Mouse (Mus musculus) limb, embryonic 11.5 days (tissue): ENCODE results near the gene Dtnb. TPM values are rescaled to one million over a fixed set of nuclear protein-coding genes. Genes with fewer than 3 reads are reported as not detected.
A peak's percentile ranks its signal among the peaks of the same experiment; 100 is the strongest.

Source experiments
- ATAC-seq: fragments of 200-750 bp; cut with Nextera tagmentation; 2 replicates; pipeline ENCODE4 v1.8.0; 2017; ENCODE audit warnings: low read depth; ENCODE audit not compliant: insufficient number of reproducible peaks, low FRiP score, low TSS enrichment
- DNase-seq: peaks from one replicate; pipeline ENCODE4 v3.0.0-alpha.2; 2015; ENCODE audit warnings: low spot score
- H3K27ac ChIP-seq: fragments of 300-500 bp; sonication (generic); replicated peaks from 2 replicates; pipeline ENCODE4 v1.5.1; 2014; ENCODE audit warnings: low read depth, mild to moderate bottlenecking, low read length
- H3K27me3 ChIP-seq: fragments of 300-500 bp; sonication (generic); 2 replicates; pipeline ENCODE4 v1.6.1; 2014; ENCODE audit warnings: mild to moderate bottlenecking, low read length, mixed read lengths; ENCODE audit not compliant: control insufficient read depth, insufficient read depth
- H3K36me3 ChIP-seq: fragments of 300-500 bp; sonication (generic); 2 replicates; pipeline ENCODE4 v1.6.1; 2014; ENCODE audit warnings: mild to moderate bottlenecking, low read length, moderate library complexity, mixed read lengths; ENCODE audit not compliant: control insufficient read depth, insufficient read depth
- H3K4me1 ChIP-seq: fragments of 300-500 bp; sonication (generic); 2 replicates; pipeline ENCODE4 v1.6.1; 2014; ENCODE audit warnings: low read length, mixed read lengths; ENCODE audit not compliant: control insufficient read depth, insufficient read depth
- H3K4me2 ChIP-seq: fragments of 300-500 bp; sonication (generic); 2 replicates; pipeline ENCODE4 v1.6.1; 2014; ENCODE audit warnings: low read depth, mild to moderate bottlenecking, moderate library complexity; ENCODE audit not compliant: severe bottlenecking
- H3K4me3 ChIP-seq: fragments of 300-500 bp; sonication (generic); 2 replicates; pipeline ENCODE4 v1.5.1; 2014; ENCODE audit warnings: low read depth, low read length
- H3K9ac ChIP-seq: fragments of 300-500 bp; sonication (generic); 2 replicates; pipeline ENCODE4 v1.6.1; 2014; ENCODE audit warnings: mild to moderate bottlenecking, low read length
- H3K9me3 ChIP-seq: fragments of 300-500 bp; sonication (generic); 2 replicates; pipeline ENCODE4 v1.6.1; 2016; ENCODE audit warnings: low read length; ENCODE audit not compliant: control insufficient read depth
- WGBS: fragments of 180-500 bp; shearing (Covaris S2); extraction: QIAGEN DNeasy Blood & Tissue Kit; methylation state at CpG from one replicate; pipeline ENCODE4 v1.1.7; 2014; 5-methylcytosine and 5-hydroxymethylcytosine counted together
- polyA plus RNA-seq: library from polyadenylated mRNA; unstranded; fragments of >200 nt; fragmentation: Nextera tagmentation; extraction: Ambion mirVana; gene quantifications from 2 replicates; pipeline ENCODE4 v1.2.1, GENCODE M21; 2014

The Dtnb gene
- polyA plus RNA-seq, 1 experiment from 2014 or later, result 41.1 TPM

GRCm38 (mm10) chr12:3659554-3660311 lies 87.6 kb downstream of the Dtnb start:
- Histone ChIP-seq H3K27ac (no peak overlapping the region), H3K9ac (no peak overlapping the region), H3K4me1 (no peaks in the 10 kb centered on the region), H3K27me3 (no peaks in the 10 kb centered on the region), H3K4me3 (no peak overlapping the region), H3K9me3 (no peaks in the 10 kb centered on the region), H3K36me3 (no peaks in the 10 kb centered on the region), H3K4me2 (no peak overlapping the region)
- DNase-seq, result no peak
- 91% methylated on average over 4 of the region's 4 CpGs for WGBS
- ATAC-seq, result no peak

- H3K4me2 ChIP-seq, result no peak overlapping the region
- no peaks in the 10 kb centered on the region for H3K4me1 ChIP-seq
- no peak overlapping the region for H3K9ac ChIP-seq
- no peaks in the 10 kb centered on the region for H3K9me3 ChIP-seq
- WGBS, result 85% methylated on average over 1 of the region's 1 CpGs
- no peak overlapping the region for H3K27ac ChIP-seq
- no peaks in the 10 kb centered on the region for H3K36me3 ChIP-seq
- ATAC-seq, result no peak
- no peaks in the 10 kb centered on the region for H3K27me3 ChIP-seq
- no peak overlapping the region for H3K4me3 ChIP-seq
- no peak for DNase-seq
Measured at GRCm38 (mm10) chr12:3660985-3661635, 88.9 kb downstream of the Dtnb start.

- Histone ChIP-seq H3K4me3 (no peak overlapping the region), H3K27ac (no peak overlapping the region), H3K27me3 (no peaks in the 10 kb centered on the region), H3K9me3 (no peaks in the 10 kb centered on the region), H3K36me3 (no peaks in the 10 kb centered on the region), H3K4me2 (no peak overlapping the region), H3K9ac (no peak overlapping the region), H3K4me1 (no peaks in the 10 kb centered on the region)
- no peak for ATAC-seq
- DNase-seq, result no peak
Measured at GRCm38 (mm10) chr12:3662660-3663059, 90.5 kb downstream of the Dtnb start.

GRCm38 (mm10) chr12:3663386-3663785 lies 91.2 kb downstream of the Dtnb start:
- no peak overlapping the region for H3K4me2 ChIP-seq
- H3K4me3 ChIP-seq, result no peak overlapping the region
- no peak overlapping the region for H3K27ac ChIP-seq
- no peak for ATAC-seq
- H3K36me3 ChIP-seq, result no peaks in the 10 kb centered on the region
- 94% methylated on average over 7 of the region's 7 CpGs for WGBS
- no peaks in the 10 kb centered on the region for H3K4me1 ChIP-seq
- no peak for DNase-seq
- no peaks in the 10 kb centered on the region for H3K9me3 ChIP-seq
- H3K27me3 ChIP-seq, result no peaks in the 10 kb centered on the region
- H3K9ac ChIP-seq, result no peak overlapping the region

GRCm38 (mm10) chr12:3669971-3670381 lies 97.8 kb downstream of the Dtnb start:
- H3K4me3 ChIP-seq, result no peak overlapping the region
- ATAC-seq, result 0 out of 2 replicates have a peak, but pooled peaks have one; percentile 51
- H3K4me1 ChIP-seq, result 0 out of 2 replicates have a peak, but pooled peaks cover 2% of the 10 kb centered on the region
- no peak overlapping the region for H3K27ac ChIP-seq
- no peak overlapping the region for H3K4me2 ChIP-seq
- no peaks in the 10 kb centered on the region for H3K27me3 ChIP-seq
- peak; percentile 63 for DNase-seq
- no peaks in the 10 kb centered on the region for H3K36me3 ChIP-seq
- no peak overlapping the region for H3K9ac ChIP-seq
- 28% methylated on average over 5 of the region's 5 CpGs for WGBS
- no peaks in the 10 kb centered on the region for H3K9me3 ChIP-seq

- DNase-seq, result no peak
- H3K36me3 ChIP-seq, result no peaks in the 10 kb centered on the region
- WGBS, result 85% methylated on average over 4 of the region's 4 CpGs
- H3K4me2 ChIP-seq, result no peak overlapping the region
- H3K27ac ChIP-seq, result no peak overlapping the region
- H3K9ac ChIP-seq, result no peak overlapping the region
- ATAC-seq, result no peak
- H3K27me3 ChIP-seq, result no peaks in the 10 kb centered on the region
- H3K4me1 ChIP-seq, result 0 out of 2 replicates have a peak, but pooled peaks cover 2% of the 10 kb centered on the region
- H3K9me3 ChIP-seq, result no peaks in the 10 kb centered on the region
- no peak overlapping the region for H3K4me3 ChIP-seq
Measured at GRCm38 (mm10) chr12:3671117-3671516, 98.9 kb downstream of the Dtnb start.

GRCm38 (mm10) chr12:3672786-3673185 lies 100.6 kb downstream of the Dtnb start:
- 91% methylated on average over 9 of the region's 9 CpGs for WGBS

GRCm38 (mm10) chr12:3673886-3674285 lies 101.7 kb downstream of the Dtnb start:
- Histone ChIP-seq H3K4me3 (no peak overlapping the region), H3K4me1 (0 out of 2 replicates have a peak, but pooled peaks cover 2% of the 10 kb centered on the region), H3K9me3 (no peaks in the 10 kb centered on the region), H3K4me2 (no peak overlapping the region), H3K27ac (no peak overlapping the region), H3K27me3 (no peaks in the 10 kb centered on the region), H3K36me3 (no peaks in the 10 kb centered on the region), H3K9ac (no peak overlapping the region)
- ATAC-seq, result no peak
- DNase-seq, result no peak
- WGBS, result 80% methylated on average over 8 of the region's 8 CpGs

More at GRCm38 (mm10) chr12:3672786-3673185, 100.6 kb downstream of the Dtnb start:
- Histone ChIP-seq H3K4me2 (no peak overlapping the region), H3K4me1 (0 out of 2 replicates have a peak, but pooled peaks cover 2% of the 10 kb centered on the region), H3K4me3 (no peak overlapping the region), H3K36me3 (no peaks in the 10 kb centered on the region), H3K27me3 (no peaks in the 10 kb centered on the region), H3K9me3 (no peaks in the 10 kb centered on the region), H3K27ac (no peak overlapping the region), H3K9ac (no peak overlapping the region)
- no peak for ATAC-seq
- no peak for DNase-seq
